Mouse (Mus musculus): ENCODE measurements around the gene Rtkn. TPM values are rescaled to one million over a fixed set of nuclear protein-coding genes. Genes with fewer than 3 reads are reported as not detected.

The Rtkn gene
- total and polyA plus RNA-seq, 2 experiments = 4.7 to 17.4 TPM

DNA sequence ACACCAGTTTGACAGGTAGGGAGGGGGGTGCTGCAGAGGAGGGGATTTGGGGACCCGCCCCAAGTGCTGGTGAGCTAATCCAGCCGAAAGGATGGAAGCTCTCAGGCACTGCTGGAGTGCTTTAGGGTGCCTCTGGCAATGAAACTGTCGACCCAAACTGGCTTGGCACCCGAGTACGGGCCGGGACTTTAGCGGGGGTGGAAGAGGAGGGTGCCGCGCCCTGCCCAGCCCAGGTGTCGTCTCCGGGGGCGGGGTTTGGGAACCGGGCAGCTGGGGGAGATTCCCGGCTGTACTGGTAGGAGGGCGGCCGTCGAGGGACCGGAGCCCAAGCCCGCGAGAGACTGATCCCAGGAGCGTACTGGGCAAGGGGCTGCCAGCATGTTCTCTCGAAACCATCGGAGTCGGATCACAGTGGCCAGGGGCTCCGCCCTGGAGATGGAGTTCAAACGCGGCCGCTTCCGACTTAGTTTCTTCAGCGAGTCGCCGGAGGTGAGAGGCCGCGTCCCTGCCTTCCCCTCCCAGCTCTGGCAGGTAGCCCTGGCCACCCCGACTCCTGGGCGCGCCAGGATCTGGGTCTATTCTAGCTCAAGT is 403 bp downstream of the Rtkn start:
- Histone ChIP-seq H3K36me3 (ENCODE audit: control insufficient read depth, insufficient read depth, low read length) (no peaks in the 10 kb centered on the region), H3K4me3 (ENCODE audit: insufficient read depth, low read depth, low read length) (peak overlapping the region; percentile 79), H3K27ac (replicated peaks; ENCODE audit: insufficient read depth, low read depth, low read length) (peak overlapping the region; percentile 89), H3K9ac (ENCODE audit: low read depth, low read length) (peak overlapping the region; percentile 86), H3K4me1 (ENCODE audit: control insufficient read depth, insufficient read depth, low read length) (peaks cover 26% of the 10 kb centered on the region), H3K79me2 (ENCODE audit: control insufficient read depth, insufficient read depth, low read length) (peaks cover 2% of the 10 kb centered on the region; the same call in 1 of the 2 replicates), H3K27me3 (ENCODE audit: control insufficient read depth, insufficient read depth, low read length) (no peaks in the 10 kb centered on the region)
- 10% methylated on average over 37 of the region's 37 CpGs for WGBS
- DNase-seq (ENCODE audit: extremely low read depth, low read depth, low spot score) = peak; percentile 72
- TF ChIP-seq POLR2A (IDR thresholded peaks at IDR 0.05; ENCODE audit: extremely low read depth, insufficient read depth, low read length) (no peak), CTCF (IDR thresholded peaks at IDR 0.05; ENCODE audit: low read depth, low read length) (no peak)

DNA sequence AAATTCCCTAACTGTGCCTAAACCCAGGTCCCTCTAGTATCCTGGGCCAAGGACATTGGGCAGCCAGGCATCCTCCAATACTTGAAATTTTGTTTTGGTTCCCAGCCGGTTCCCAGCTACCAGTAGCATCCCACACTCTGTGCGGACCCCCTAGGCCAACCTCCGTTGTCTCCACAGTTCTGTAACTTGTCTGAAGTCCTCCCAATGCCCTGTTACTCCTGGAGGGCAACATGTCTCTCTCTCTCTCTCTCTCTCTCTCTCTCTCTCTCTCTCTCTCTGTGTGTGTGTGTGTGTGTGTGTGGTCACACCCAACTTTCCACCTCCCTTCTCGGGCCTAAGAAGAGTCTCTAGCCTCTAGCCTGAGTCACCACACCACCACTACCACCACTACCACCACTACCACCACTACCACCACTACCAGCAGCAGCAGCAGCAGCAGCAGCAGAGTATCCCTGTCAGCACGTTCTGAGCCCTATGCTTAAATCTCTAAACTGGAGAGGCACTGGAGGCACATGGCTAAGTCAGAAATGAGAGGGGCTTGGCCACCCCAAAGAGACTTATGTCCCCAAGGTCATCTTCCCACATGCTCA is 1.1 kb downstream of the Rtkn start:
- peak overlapping the region; percentile 86 for H3K9ac ChIP-seq (ENCODE audit: low read depth, low read length)
- no peaks in the 10 kb centered on the region for H3K27me3 ChIP-seq (ENCODE audit: control insufficient read depth, insufficient read depth, low read length)
- WGBS = 19% methylated on average over 5 of the region's 5 CpGs
- H3K4me1 ChIP-seq (ENCODE audit: control insufficient read depth, insufficient read depth, low read length) = peaks cover 23% of the 10 kb centered on the region
- H3K79me2 ChIP-seq (ENCODE audit: control insufficient read depth, insufficient read depth, low read length) = peaks cover 2% of the 10 kb centered on the region; the same call in 1 of the 2 replicates
- TF ChIP-seq POLR2A (IDR thresholded peaks at IDR 0.05; ENCODE audit: extremely low read depth, insufficient read depth, low read length) = no peak
- no peak for TF ChIP-seq CTCF (IDR thresholded peaks at IDR 0.05; ENCODE audit: low read depth, low read length)
- H3K36me3 ChIP-seq (ENCODE audit: control insufficient read depth, insufficient read depth, low read length) = no peaks in the 10 kb centered on the region
- H3K4me3 ChIP-seq (ENCODE audit: insufficient read depth, low read depth, low read length) = peak overlapping the region; percentile 79
- no peak for DNase-seq (ENCODE audit: extremely low read depth, low read depth, low spot score)
- peak overlapping the region; percentile 89 for H3K27ac ChIP-seq (replicated peaks; ENCODE audit: insufficient read depth, low read depth, low read length)

DNA sequence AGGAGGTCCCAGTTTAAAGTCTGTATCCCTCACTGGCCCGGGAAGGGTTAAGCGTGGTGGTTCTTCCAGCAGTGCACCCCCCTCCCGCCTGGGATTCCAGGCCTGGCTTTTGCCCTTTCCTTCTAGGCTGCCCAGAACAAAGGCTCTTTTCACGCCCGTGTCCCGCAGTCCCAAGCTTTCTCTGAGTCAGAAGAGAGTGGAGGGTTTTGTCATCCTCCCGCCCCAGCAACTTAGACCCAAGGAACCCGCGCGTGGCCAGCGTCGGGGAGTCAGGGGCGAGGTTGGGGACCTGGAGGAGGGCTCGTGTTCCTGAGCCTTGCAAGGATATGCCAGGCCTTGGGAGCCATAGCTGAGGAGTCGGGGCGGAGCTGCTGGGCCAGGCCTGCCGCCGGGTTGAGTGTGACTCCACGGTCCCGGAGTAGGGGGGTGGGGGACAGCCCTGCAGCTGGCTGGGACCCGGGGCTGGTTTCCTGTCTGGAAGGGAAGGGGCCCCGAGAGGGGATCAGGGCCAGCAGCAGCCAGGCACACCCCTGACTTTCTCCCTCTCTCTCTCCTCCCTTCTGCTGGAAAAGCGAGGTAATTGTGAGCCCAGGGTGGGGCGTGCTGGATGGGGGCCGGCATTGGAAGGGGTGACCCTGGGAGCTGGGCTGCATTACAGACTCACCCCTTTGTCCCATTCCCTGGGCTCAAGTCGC is 1.8 kb downstream of the Rtkn start:
- Histone ChIP-seq H3K9ac (ENCODE audit: low read depth, low read length) (peak overlapping the region; percentile 86), H3K4me1 (ENCODE audit: control insufficient read depth, insufficient read depth, low read length) (peaks cover 21% of the 10 kb centered on the region), H3K36me3 (ENCODE audit: control insufficient read depth, insufficient read depth, low read length) (no peaks in the 10 kb centered on the region), H3K4me3 (ENCODE audit: insufficient read depth, low read depth, low read length) (peak overlapping the region; percentile 79), H3K27me3 (ENCODE audit: control insufficient read depth, insufficient read depth, low read length) (no peaks in the 10 kb centered on the region), H3K79me2 (ENCODE audit: control insufficient read depth, insufficient read depth, low read length) (peaks cover 2% of the 10 kb centered on the region; the same call in 1 of the 2 replicates), H3K27ac (replicated peaks; ENCODE audit: insufficient read depth, low read depth, low read length) (peak overlapping the region; percentile 89)
- DNase-seq (ENCODE audit: extremely low read depth, low read depth, low spot score) = peak; percentile 46
- TF ChIP-seq POLR2A (IDR thresholded peaks at IDR 0.05; ENCODE audit: extremely low read depth, insufficient read depth, low read length) (no peak), CTCF (IDR thresholded peaks at IDR 0.05; ENCODE audit: low read depth, low read length) (no peak)
- 4% methylated on average over 26 of the region's 26 CpGs for WGBS

DNA sequence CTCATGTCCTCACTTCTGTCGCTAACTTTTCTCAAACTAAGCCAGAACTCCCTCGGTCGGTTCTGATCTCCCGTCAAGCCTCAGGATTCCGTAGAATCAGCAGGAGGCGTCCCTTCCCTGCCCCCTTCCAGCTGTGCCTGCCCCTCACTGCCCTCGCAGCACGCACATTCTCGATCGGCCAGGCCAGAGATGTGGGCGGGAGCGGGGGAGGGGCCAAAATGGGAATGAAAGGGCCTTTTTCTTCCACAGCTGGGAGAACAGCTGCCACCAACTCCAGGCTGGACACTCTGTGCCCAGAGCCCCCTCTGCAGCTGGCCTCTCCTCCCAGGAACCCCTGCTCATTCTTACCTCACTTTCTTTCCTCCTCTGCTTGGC is 2.3 kb downstream of the Rtkn start:
- peak overlapping the region; percentile 79 for H3K4me3 ChIP-seq (ENCODE audit: insufficient read depth, low read depth, low read length)

DNA sequence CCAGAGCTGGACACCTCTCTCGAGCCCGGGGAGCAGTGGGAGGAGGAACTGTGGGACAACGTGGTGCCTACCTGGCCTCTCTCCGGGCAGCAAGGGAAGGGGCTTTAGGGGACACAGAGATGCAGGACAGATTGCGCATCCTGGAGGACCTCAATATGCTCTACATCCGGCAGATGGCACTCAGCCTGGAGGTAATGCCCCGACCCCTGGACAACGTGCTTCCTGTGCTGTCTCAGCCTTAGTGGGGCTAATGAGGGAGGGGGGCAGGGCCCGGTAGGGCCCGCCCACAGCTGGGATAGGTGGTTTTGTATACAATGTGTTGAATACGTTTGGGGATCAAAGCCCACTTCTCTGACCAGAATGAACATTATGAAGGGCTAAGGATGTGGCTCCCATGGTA is 2.8 kb downstream of the Rtkn start:
- WGBS = 7% methylated on average over 11 of the region's 11 CpGs
- no peaks in the 10 kb centered on the region for H3K27me3 ChIP-seq (ENCODE audit: control insufficient read depth, insufficient read depth, low read length)
- H3K27ac ChIP-seq (replicated peaks; ENCODE audit: insufficient read depth, low read depth, low read length) = peak overlapping the region; percentile 46
- TF ChIP-seq CTCF (IDR thresholded peaks at IDR 0.05; ENCODE audit: low read depth, low read length) = no peak
- TF ChIP-seq POLR2A (IDR thresholded peaks at IDR 0.05; ENCODE audit: extremely low read depth, insufficient read depth, low read length) = no peak
- H3K4me1 ChIP-seq (ENCODE audit: control insufficient read depth, insufficient read depth, low read length) = peaks cover 18% of the 10 kb centered on the region
- H3K79me2 ChIP-seq (ENCODE audit: control insufficient read depth, insufficient read depth, low read length) = peaks cover 2% of the 10 kb centered on the region; the same call in 1 of the 2 replicates
- peak overlapping the region; percentile 54 for H3K9ac ChIP-seq (ENCODE audit: low read depth, low read length)
- peak overlapping the region; percentile 79; the same call in 1 of the 2 replicates for H3K4me3 ChIP-seq (ENCODE audit: insufficient read depth, low read depth, low read length)
- H3K36me3 ChIP-seq (ENCODE audit: control insufficient read depth, insufficient read depth, low read length) = no peaks in the 10 kb centered on the region
- no peak for DNase-seq (ENCODE audit: extremely low read depth, low read depth, low spot score)

More for the DNA sequence above, 2.3 kb downstream of the Rtkn start:
- under 1% methylated on average over 12 of the region's 12 CpGs for WGBS
- peak overlapping the region; percentile 86 for H3K9ac ChIP-seq (ENCODE audit: low read depth, low read length)
- peaks cover 19% of the 10 kb centered on the region for H3K4me1 ChIP-seq (ENCODE audit: control insufficient read depth, insufficient read depth, low read length)
- no peaks in the 10 kb centered on the region for H3K36me3 ChIP-seq (ENCODE audit: control insufficient read depth, insufficient read depth, low read length)
- no peak; the same call in 1 of the 2 replicates for TF ChIP-seq CTCF (IDR thresholded peaks at IDR 0.05; ENCODE audit: low read depth, low read length)
- TF ChIP-seq POLR2A (IDR thresholded peaks at IDR 0.05; ENCODE audit: extremely low read depth, insufficient read depth, low read length) = peak; percentile 80; the same call in 1 of the 2 replicates
- peak overlapping the region; percentile 89 for H3K27ac ChIP-seq (replicated peaks; ENCODE audit: insufficient read depth, low read depth, low read length)
- H3K27me3 ChIP-seq (ENCODE audit: control insufficient read depth, insufficient read depth, low read length) = no peaks in the 10 kb centered on the region
- peaks cover 2% of the 10 kb centered on the region; the same call in 1 of the 2 replicates for H3K79me2 ChIP-seq (ENCODE audit: control insufficient read depth, insufficient read depth, low read length)
- peak; percentile 79 for DNase-seq (ENCODE audit: extremely low read depth, low read depth, low spot score)

All from liver, adult 2 months (tissue).